ENCODE assay signal across 8 mouse cellular contexts in the genomic region with DNA sequence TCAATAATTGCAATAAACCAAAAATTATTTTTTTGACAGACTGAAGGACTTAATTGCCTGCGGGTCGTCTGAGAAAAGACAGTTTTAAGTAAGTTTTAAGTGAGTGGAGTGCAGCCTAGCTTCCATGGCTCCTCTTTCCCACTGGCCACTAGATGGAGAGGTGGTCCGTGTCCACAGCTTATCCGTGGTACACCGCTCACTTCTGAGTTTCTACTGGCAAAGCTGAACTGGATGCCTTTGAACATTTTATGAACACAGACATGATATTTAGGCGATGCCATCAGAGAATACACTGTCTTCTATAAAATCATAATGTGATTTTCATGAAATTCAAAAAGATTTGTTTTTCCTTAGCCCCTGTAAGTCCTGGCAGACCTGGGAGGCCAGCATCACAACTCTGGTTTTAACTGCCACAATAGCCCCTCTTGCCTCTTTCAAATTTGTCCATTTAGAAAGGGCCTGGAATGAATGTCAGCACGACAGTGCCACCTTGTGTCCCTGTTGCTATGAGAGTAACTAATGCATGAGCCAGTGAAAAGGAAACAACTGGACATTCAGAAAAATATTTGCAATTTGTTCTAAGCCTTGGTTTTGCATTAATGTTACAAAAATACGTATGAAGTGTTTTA. TPM values are rescaled to one million over a fixed set of nuclear protein-coding genes. Genes with fewer than 3 reads are reported as not detected.
A peak's percentile ranks its signal among the peaks of the same experiment; 100 is the strongest.
DNase-seq lines count a peak whose midpoint lies in the region; ATAC-seq and TF ChIP-seq lines count a peak whose summit lies in the region.

No protein-coding gene starts in this region.

- TF ChIP-seq POLR2A in liver, adult 2 months (IDR thresholded peaks at IDR 0.05; ENCODE audit: extremely low read depth, insufficient read depth, low read length) = no peak

- H3K4me3 ChIP-seq in liver, adult 2 months (ENCODE audit: insufficient read depth, low read depth, low read length) = no peak overlapping the region
- no peak overlapping the region for H3K4me3 ChIP-seq in liver, embryonic 12.5 days
- H3K4me3 ChIP-seq in hindbrain, embryonic 13.5 days = no peak overlapping the region

- H3K4me2 ChIP-seq in liver, embryonic 12.5 days = no peak overlapping the region
- no peak overlapping the region for H3K4me2 ChIP-seq in hindbrain, embryonic 13.5 days

- peak; percentile 36 for TF ChIP-seq CTCF in liver, adult 2 months (IDR thresholded peaks at IDR 0.05; ENCODE audit: low read depth, low read length)

- 67% methylated on average over 8 of the region's 8 CpGs for WGBS in liver, adult 2 months
- 48% methylated on average over 8 of the region's 8 CpGs for whole genome bisulfite sequencing in liver, embryonic 12.5 days (ENCODE audit: insufficient replicate concordance)
- WGBS in hindbrain, embryonic 13.5 days = 47% methylated on average over 8 of the region's 8 CpGs

- H3K9ac ChIP-seq in liver, adult 2 months (ENCODE audit: low read depth, low read length) = no peak overlapping the region
- H3K9ac ChIP-seq in liver, embryonic 12.5 days = no peak overlapping the region
- no peak overlapping the region for H3K9ac ChIP-seq in hindbrain, embryonic 13.5 days

- H3K27me3 ChIP-seq in liver, adult 2 months (ENCODE audit: control insufficient read depth, insufficient read depth, low read length) = no peaks in the 10 kb centered on the region
- H3K27me3 ChIP-seq in liver, embryonic 12.5 days (replicated peaks) = no peaks in the 10 kb centered on the region
- H3K27me3 ChIP-seq in hindbrain, embryonic 13.5 days = no peaks in the 10 kb centered on the region

- peak; percentile 34 for DNase-seq in liver, adult 2 months (ENCODE audit: extremely low read depth, low read depth, low spot score)
- peak; percentile 31 for DNase-seq in adrenal gland, adult 8-10 months
- peak; percentile 54 for DNase-seq in embryo, embryonic 9.5 days (ENCODE audit: extremely low spot score)
- DNase-seq in layer of hippocampus, postnatal 10 days (ENCODE audit: low spot score in 2 of 2) = peak; percentile 77 to 80
- peak; percentile 88 for DNase-seq in lung, postnatal 36 days
- peak; percentile 50 for DNase-seq in right cerebral cortex, postnatal 14 days

- H3K79me2 ChIP-seq in liver, adult 2 months (ENCODE audit: control insufficient read depth, insufficient read depth, low read length) = peaks cover 10% of the 10 kb centered on the region

- H3K36me3 ChIP-seq in liver, adult 2 months (ENCODE audit: control insufficient read depth, insufficient read depth, low read length) = no peaks in the 10 kb centered on the region
- no peaks in the 10 kb centered on the region for H3K36me3 ChIP-seq in liver, embryonic 12.5 days
- no peaks in the 10 kb centered on the region for H3K36me3 ChIP-seq in hindbrain, embryonic 13.5 days

- peaks cover 9% of the 10 kb centered on the region for H3K4me1 ChIP-seq in liver, adult 2 months (ENCODE audit: control insufficient read depth, insufficient read depth, low read length)
- no peaks in the 10 kb centered on the region for H3K4me1 ChIP-seq in liver, embryonic 12.5 days
- no peaks in the 10 kb centered on the region for H3K4me1 ChIP-seq in hindbrain, embryonic 13.5 days (replicated peaks)

- no peaks in the 10 kb centered on the region for H3K9me3 ChIP-seq in liver, embryonic 12.5 days (replicated peaks)
- H3K9me3 ChIP-seq in hindbrain, embryonic 13.5 days = no peaks in the 10 kb centered on the region

- no peak overlapping the region for H3K27ac ChIP-seq in liver, adult 2 months (replicated peaks; ENCODE audit: insufficient read depth, low read depth, low read length)
- no peak overlapping the region for H3K27ac ChIP-seq in liver, embryonic 12.5 days
- no peak overlapping the region for H3K27ac ChIP-seq in hindbrain, embryonic 13.5 days

- ATAC-seq in liver, embryonic 12.5 days = no peak
- peak; percentile 68; the same call in 1 of the 2 replicates for ATAC-seq in hindbrain, embryonic 13.5 days (ENCODE audit: low FRiP score)

RNA-seq across cellular contexts. Expression of a gene that starts 38.9 kb away (rescaled TPM):
- 51.7 and 52.6 TPM in 2 replicates for total RNA-seq in liver, adult 2 months (2014; rRNA removed)
- 16.2 and 17.8 TPM in 2 replicates for polyA plus RNA-seq in liver, adult 2 months (2012; rRNA removed)
- 3.8 and 4.0 TPM in 2 replicates for polyA plus RNA-seq in liver, embryonic 12.5 days (2016; fragmentation: Nextera tagmentation; extraction: Ambion mirVana)
- total RNA-seq in adrenal gland, adult 8-10 months (2022) = 100 to 1,000 TPM; 154 to 246 (median 184) TPM
- 61.5 and 65.7 TPM in 2 replicates for polyA plus RNA-seq in hindbrain, embryonic 13.5 days (2015; fragmentation: Nextera tagmentation; extraction: Ambion mirVana)
- total RNA-seq in layer of hippocampus, postnatal 10 days (2021) = 100 to 1,000 TPM; 310 to 333 TPM

Comparison
In these comparisons a context has a peak if more than half of its experiments do, and no peak if none do; other contexts are left out.
1. DNase-seq: peak in every context shown above with its lines; median percentile 88 in lung, postnatal 36 days; 78 in layer of hippocampus, postnatal 10 days; 54 in embryo, embryonic 9.5 days; 50 in right cerebral cortex, postnatal 14 days; 34 in liver, adult 2 months; 31 in adrenal gland, adult 8-10 months.